Mouse (Mus musculus) mouse embryonic stem cell (cell line): ENCODE data around the gene Capn8.
"Not testable (repeated sequence)": the region's sequence is repeated elsewhere in the genome, so short reads cannot be mapped to it uniquely, and the experiment has no call there.

ENCODE experiments used
- in situ Hi-C, 2 experiments: fragments of 300-500 bp; cut with MboI; formaldehyde crosslinking; loops; 1 replicate in 1 of 2; 3 replicates in 1 of 2; pipeline ENCODE4 v1.14.3; 2019 to 2020; ENCODE audit warnings: low sequenced_read_pairs in 2 of 2, low pct_unique_long_range_greater_than_20kb in 1 of 2, mixed read lengths in 1 of 2; ENCODE audit not compliant: unreplicated experiment in 1 of 2

Capn8 gene

GRCm38 (mm10) chr1:182584169-182584568, 19.4 kb downstream of the Capn8 start:
- in situ Hi-C loops = no loop called here

GRCm38 (mm10) chr1:182585162-182585840, 20.5 kb downstream of the Capn8 start:
- in situ Hi-C loops = no loop called here

- in situ Hi-C loops = no loop called here
These were observed 22.9 kb downstream of the Capn8 start for GRCm38 (mm10) chr1:182587706-182588105.

DNA sequence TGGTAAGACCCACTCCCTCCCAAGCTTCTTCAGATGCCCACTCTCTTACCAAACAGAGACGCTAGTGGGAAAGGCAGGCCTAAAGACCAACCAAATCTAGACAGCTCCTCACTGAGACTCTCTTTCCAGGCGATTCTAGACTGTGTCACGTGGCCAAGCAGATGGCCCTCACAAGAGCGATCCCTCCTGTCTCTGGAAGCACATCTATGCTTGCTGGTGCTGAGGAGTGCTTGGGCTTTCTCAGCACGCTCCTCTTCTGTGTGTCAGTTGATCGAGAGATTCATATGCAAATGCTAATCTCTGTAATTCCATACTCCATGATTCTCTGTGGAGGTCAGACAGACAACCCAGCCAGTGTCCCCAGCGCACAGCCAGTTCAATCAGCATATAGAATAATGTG, 26.7 kb downstream of the Capn8 start:
- in situ Hi-C loops = no loop called here

GRCm38 (mm10) chr1:182592436-182592835, 27.6 kb downstream of the Capn8 start:
- in situ Hi-C loops = no loop called here

DNA sequence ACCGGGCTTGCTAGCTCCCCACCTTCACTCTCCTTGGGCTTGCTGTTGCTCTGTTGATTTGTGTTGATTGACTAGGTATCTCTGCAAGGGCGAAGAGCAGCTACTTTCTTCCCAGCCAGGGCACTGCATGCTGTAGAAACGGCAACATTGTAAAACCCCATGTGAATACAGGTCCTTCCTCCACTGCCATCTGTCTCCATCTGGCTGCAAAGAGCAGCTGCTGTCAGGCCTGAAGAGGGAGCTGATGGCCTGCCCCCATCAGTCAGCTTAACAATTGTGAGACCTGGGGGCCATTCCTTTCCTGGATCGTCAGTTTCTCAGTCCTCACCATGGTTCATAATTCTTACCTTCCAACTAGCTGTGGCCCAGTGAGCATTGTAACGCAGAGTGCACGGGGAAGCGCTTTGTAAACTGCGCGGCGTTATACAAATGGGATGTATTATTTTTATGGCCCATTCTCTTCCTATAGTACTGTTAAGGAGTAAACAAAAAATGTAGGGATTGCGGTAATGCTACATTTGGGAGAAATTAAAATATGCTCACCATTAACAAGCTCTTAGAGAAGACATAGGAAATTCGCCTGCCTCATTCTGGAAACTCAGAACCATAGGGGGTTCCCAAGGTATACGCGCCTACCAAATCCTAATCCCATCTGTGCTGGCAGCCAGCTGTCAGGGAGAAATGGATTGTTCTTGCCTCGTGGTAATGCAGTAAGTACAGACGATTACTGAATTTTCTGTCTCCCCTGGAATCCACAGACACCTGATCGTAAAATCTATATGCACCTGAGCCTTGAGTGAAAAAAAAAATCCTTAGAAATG, 40.7 kb downstream of the Capn8 start:
- in situ Hi-C loops = no loop called here

GRCm38 (mm10) chr1:182609701-182610335, 45.0 kb downstream of the Capn8 start:
- in situ Hi-C loops = no loop called here

DNA sequence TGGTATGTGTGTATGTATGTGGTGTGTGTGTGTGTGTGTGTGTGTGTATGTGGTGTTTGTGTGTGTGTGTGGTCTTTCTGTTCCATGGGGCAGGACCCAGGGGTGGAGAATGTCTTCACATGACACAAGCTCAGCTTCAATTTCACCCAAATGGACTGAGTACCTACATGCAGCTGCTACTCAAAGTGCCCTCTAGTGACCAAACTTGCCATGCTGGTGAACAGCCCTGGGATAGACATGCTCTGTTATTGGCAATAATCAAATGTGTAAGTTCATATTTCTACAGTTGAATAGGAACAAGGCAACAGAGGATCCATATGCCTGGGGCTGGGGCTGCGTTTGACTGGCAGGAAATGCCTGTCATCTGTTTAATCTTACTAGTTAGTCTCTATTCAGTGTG, 50.7 kb downstream of the Capn8 start:
- in situ Hi-C loops = no loop called here

DNA sequence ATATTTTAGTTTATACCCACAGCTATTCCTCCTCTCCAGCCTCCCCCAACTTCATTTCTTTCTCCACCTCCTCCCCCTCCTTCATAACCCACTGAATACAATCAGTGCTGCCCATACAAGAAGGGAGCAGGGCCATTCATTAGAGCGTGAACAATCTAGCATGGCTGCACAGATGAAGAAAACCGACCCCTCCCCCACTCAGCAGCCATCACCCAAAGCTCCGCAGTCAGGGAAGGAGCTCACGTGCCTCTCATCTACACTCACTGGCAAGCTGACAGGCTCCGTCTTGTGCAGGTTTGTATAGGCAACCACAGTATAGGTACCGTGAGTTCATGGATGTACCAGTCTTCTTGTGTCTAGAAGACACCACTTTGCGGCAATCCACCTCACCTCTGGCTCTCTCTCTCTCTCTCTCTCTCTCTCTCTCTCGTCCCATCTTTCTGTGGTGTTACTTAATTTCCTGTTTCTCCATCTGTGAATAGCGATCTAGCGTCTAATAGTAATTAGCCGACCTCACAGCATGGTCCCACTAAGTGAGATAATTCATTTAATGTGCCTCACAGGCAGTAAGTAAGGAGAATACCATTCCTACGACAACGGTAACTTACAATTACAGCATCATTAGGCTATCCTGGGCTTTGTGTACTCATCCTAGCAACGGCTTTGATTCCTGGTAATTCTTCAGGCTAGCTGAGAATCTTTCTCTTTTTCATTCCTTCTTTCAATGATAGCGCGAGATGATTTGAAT, 53.6 kb downstream of the Capn8 start:
- in situ Hi-C loops = no loop called here

DNA sequence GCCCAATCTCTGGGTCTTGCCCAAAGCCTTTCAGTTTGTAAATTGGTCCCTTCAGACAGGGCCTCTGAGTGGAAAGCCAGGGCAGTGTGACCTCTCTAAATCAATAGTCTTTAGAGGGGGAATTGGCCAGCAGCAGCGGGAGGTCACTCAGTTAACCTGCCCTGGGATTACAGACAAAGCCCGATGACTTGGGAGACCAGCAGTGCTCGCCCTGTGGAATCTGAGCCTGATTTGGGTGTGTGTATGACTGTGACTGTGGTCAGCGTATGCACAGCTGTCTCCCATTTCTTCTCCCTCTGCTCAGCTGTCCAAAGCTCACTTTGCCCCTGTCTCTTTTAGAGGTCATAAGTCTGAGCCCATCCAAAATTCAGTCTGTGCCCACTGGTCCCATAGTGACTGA, 55.7 kb downstream of the Capn8 start:
- in situ Hi-C loops = no loop called here

- in situ Hi-C loops = no loop called here
These were observed 56.4 kb downstream of the Capn8 start for GRCm38 (mm10) chr1:182621256-182621655.

GRCm38 (mm10) chr1:182626197-182626596, 61.4 kb downstream of the Capn8 start:
- in situ Hi-C loops = no loop called here

GRCm38 (mm10) chr1:182629228-182629627, 64.4 kb downstream of the Capn8 start:
- in situ Hi-C loops = no loop called here

- in situ Hi-C loops = no loop called here
These were observed 69.0 kb downstream of the Capn8 start for GRCm38 (mm10) chr1:182633712-182634294.

DNA sequence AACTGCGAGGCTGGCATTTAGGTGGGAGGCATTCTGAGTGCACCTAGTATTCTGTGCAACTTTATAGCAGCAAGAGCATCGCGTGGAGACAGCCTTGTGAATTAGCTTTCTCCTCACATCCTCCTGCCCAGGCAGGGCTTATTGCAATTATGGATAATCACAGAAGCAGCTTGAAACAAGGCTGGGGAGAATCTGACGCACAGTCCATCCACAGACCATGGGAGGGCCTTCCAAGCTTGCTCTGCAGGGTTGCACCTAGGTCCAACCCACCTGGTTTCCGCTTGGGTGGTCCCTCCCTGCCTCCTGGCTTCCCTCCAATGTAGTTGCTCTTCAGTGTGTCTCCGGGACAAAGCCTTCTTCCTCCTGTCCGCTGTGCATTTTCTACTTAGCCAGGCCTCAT, 74.2 kb downstream of the Capn8 start:
- in situ Hi-C loops = no loop called here

GRCm38 (mm10) chr1:182639456-182639855, 74.6 kb downstream of the Capn8 start:
- in situ Hi-C loops = no loop called here

DNA sequence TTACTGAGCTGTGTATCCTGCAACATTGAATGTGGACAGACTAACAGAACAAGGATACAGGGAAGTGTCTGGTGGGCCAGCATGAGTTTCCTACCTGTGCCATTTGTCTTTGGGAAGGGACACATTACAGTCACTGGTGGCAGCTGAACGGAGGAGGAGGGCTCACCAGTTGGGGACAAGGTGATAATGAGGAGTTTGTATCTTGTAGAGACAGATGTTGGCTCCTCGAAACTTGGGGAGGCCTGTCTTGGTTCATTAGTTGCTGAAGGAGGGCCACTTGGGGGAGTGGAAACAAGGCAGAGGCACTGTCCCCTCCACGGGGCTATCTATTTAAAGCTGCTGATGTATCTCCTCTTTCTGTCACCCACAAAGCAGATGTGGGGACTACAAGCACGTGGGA, 75.3 kb downstream of the Capn8 start:
- in situ Hi-C loops = no loop called here

DNA sequence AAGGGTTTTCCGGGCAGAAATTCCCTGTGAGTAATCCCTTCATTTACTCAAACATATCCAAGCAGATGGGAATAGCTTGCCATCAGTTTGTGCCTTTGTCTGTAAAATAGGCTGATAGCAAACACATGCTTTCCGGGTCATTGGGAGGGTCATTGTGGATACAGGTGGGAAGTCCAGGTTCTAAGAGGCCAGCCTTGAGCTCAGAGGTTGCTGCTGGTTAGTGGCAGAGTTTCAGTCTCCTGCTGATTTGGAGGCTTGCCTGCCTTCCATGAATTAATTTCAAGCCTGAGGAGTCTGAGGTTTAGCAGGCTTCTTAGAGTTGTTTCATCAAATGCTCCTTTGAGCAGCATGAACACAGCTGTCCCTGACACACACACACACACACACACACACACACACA, 78.0 kb downstream of the Capn8 start:
- in situ Hi-C loops = no loop called here

GRCm38 (mm10) chr1:182644418-182644817, 79.6 kb downstream of the Capn8 start:
- in situ Hi-C loops = not testable (repeated sequence)
